Mouse (Mus musculus) ovary, adult 18-20 months (tissue): ENCODE measurements around the gene Slc39a11.

ENCODE experiments used
- DNase-seq: peaks from one replicate; pipeline ENCODE4 v3.0.0; 2022; ENCODE audit warnings: low spot score, mixed read lengths

Slc39a11 gene

DNA sequence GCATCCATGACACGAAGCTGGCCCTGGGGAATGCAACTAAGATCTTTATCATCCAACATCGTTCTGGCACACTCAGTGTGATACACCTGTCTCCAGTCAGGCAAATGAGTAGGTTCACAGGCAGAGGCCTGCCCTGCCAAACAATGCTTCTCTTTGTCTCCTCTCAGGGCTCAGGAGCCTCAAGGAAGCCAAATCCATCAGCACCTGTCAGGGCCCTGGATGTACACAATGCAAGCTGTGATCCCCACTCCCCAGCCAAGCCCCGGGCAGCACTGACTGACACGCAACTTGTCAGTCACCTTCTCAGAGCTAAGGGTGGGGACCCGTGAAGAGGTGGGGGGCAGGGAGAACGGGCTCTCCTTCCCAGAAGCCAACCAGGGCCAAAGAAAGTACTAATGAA is 417.8 kb downstream of the Slc39a11 start:
- no peak for DNase-seq

DNA sequence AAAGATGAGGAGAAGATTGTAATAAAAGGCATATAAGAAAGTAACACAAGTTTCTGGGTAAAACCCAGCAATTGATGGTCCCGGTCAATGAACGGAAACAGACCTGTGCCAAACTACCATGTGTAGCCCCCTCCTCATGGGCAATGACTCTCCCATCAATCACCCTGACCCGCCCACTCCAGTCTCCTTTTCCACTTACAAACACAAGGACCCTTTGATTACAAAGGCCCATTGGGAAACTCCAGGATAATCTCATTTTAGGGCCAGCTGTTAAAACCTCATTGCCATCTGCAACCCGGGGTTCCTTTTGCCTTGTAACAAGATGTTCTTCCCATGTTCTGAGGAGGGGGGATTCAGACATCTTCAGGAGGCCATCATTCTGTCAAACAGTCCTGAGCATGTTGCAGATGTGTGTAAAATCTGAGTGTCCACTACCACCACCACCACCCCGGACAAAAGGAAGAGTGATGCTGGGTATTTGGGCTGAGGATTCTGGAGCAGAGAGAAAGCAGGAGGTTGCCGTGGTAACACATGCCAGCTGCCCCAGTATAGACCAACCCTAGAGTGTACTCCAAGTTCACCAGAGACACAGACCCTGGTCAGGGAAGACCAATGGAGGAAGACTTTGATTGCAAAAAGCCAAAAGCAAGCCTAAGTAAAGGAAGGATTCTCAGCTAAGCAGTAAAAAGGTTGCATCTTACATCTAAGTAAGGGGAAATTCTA is 419.3 kb downstream of the Slc39a11 start:
- DNase-seq = no peak

DNA sequence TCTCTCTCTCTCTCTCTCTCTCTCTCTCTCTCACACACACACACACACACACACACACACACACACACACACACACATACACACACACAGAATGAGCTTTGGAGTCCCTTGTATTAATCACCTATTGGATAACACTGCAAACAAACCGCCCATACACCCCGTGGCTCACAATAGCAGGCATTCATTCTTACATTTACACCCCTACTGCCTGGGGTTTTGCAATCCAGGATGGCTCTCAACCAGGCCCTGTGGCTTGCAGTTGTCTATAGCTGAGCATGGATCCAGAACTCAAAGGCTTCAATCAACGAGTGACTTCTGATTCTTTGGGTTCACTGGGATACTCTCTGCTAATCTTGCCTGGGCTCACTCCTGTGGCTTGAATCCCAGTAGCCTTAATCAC is 424.1 kb downstream of the Slc39a11 start:
- no peak for DNase-seq

DNA sequence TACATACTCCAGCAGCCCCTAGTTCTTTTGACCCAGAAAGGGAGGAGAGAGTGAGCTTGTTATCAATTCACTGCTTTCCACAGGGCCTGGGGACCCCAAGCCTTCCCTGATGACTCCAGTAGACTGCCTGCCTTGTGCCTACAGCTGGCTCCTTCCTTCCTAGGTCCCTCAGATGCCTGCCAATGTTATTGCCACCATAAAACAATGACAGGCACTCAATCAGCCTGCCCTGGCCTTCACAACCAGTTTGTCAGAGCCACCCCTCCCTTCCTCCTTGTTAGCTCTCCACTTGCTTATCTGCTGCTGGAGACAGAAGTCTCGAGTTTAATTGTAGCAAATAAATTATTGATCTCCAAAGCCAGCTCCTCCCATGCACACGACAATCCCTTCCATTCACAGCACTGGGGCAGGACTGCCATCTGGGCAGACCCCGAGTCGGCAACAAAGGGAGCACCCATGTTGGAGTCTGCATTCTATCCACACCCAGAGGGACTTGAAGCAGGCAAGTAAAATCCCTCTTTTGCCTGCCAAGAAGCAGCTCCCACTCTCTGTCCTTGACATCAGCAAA is 426.0 kb downstream of the Slc39a11 start:
- DNase-seq = peak; percentile 31

DNA sequence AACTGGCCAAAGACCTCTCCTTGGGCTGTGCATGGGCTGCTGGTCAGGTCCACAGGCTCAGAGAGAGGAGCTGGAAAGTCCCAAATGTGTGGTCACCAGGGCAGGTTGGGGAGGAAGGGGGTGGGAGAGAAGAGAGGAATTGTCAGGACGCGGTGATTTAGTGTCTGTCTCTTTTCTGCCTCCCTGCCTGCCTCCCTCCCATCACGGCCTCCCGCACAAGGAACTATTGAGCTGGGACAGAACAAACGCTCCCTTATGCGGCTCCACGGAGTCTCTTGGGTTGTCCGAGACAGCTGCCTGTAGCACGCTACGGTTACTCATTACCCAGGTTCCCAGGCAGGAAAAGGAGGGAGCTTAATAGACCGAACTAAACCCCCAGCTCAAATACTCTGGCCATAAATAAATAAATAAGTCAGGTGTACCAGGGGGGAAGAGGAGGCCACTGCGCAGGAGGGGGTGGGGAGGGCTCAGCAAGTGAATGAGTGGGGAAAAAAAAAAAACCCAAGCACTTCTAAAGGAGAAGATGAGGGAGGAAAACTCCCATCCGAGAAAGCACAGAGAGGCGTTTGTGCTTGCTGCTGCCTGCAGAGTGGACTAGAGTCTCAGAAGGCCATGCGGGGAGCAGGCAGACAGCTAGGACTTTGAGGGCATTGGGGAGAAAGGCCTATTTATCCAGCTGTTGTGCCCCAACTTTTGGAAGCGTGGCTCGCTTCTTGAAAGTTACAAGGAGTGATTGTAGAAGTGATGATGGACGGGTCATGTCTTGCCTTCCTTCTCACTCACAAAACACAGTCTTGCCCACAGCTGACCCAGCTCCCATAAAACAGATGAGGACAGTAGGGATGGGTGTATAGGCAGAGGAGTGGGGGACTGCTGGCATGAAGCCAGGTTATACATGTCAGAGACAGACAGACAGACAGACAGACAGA is 428.3 kb downstream of the Slc39a11 start:
- peak; percentile 19 for DNase-seq

DNA sequence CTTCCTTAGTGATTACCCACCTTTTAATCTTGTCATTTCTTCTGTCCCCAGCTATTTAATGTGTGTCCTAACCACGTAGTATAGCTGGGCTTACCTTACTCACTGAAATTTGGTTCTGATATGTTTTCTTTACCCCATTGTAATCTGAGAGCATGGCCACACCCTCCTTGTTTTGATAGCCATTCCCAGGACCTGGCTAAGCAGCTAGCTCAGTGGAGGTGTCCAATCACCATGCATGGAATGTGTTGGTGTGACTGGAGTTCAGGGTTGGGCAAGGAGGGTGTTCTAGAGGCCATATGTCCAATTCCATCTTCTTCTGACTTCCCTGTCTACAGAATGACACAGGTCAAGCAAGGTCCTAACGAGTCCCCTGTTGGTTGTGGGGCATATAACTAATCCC is 429.2 kb downstream of the Slc39a11 start:
- DNase-seq = no peak

DNA sequence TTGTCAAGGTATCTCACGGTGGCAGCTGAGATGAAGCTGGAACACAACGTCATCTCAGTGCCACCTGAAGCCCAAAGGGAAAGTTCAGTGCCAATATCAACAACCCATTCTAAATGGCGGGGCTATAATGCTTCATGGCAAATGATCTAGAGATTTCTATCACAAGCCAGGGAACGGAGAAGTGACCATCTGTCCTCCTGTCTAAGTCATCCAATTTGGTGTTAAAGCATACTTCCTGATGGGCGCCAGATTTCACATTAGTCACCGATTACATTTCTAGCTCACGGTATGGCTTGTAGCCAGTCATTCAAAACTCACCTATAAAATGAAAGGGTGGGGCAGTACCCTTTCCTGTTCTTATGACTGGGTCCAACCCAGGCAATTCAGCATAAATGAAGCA is 435.1 kb downstream of the Slc39a11 start:
- no peak for DNase-seq

DNA sequence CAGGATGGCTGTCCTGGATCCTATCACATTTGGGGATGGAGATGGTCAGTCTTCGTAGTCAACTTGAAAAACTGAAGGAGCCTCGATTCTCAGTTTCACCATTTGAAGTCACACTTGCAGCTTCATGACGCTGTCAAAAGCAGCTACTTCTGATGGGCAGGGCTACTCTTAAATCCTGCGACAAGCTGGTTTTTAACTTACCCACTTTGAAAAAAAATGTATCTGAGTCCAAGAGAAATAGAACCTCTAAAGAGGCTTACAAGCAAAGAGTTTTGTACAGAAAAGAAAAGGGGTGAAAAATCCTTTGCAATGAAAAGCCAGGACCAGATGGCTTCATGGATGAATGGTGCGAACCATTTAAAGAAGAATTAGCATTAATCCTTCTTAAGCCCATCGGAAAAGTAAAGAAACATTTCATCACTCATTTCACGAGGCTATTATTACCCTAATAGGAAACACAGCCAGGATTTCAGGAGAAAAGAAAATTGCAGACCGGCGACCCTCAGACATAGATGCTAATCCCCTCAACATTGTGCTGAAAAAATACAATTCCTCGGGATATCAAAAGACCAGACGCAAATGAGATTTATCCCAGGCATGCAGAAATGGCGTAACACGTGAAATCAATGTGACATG is 437.4 kb downstream of the Slc39a11 start:
- DNase-seq = no peak

DNA sequence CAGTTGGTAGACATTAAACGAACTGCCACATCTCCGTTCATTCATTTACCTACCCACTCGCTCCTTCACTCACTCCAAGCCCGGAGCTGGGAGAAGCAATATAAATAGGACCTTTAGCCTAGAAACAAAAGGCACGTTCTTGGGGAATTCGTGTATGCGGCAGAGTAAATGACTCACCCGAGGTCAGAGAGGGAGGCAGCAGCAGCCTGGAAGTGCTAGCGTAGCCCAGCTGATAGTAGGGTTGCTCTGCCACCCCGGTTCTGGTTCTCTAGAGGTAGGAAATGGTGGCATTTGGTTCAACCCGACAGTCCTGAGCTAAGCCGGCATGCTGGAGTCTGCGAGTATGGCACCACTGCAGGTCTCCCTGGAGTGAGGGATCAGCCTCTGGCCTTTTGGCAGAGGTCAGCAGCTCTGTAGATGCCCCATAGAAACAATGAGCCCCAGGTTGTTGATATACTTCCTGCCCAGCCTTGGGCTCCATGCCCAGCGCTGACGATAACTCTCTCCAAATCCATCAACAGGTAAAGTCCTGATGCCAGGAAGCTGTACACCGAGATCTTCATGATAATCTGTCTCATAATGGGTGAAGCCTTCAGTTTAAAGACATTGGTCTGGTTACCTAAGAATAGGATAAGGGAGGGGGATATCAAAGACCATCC is 440.5 kb downstream of the Slc39a11 start:
- DNase-seq = no peak

DNA sequence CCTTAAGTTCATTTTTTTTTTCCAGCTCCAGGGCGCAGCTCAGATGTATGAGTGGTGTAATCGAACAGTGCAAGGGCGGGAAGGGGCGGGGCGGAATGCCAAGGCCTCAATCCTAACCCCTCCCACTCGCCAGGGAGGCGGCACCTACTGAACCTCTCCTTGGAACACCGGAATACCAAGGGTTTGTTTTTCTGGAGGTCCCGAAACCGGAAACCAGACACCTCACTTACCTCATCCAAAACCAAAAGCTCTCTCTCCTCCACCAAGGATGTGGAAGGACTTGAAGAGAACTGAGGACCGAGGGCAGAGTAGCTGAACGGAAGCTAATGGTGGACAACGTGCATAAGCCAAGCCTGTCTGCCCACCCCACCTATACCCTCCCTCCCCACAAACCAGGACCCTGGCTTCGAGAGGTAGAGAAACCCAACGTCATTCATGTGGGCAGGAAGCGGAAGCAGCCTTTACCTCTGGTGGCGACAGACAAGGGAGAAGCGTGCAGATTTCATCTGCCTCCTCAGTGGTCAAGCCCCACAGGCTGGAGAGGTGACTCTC is 441.3 kb downstream of the Slc39a11 start:
- DNase-seq = no peak

DNA sequence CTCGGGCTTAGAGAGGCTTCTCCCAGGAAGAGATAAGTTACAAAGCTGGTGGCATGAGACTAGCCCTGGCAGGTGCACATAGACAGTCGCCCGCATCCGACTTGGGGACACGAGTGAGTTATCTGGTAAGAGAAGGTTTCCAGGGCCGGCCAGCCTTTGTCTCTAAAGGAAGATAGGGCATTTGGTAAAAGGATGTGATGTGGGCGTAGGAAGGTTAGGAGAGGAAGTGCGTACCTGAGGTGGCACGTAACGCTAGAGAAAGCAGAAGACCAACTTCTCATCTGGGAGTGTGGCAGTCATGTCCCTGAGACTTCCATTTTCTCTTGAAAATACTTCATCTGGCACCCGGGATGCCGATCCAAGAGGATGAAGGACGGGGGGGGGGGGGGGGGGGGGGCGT is 441.9 kb downstream of the Slc39a11 start:
- no peak for DNase-seq

DNA sequence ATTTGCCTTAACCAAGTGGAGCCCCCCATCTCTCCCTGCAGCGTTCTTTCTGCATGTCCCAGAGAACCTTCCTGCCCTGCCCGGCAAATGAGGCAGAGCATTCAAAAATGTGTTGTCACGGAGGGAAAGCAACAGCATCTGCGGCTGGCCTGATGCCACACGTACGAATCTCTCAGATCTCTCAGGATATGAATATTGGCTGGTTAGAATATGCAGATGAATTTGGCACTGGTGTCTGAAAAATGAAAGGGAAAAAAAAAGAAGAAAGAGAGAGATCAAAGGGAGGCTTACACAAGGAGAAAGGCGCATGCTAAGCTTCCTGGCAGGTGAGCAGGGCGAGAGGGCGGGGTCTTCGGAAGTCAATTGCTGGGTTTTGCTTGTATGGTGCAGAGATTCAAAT is 443.8 kb downstream of the Slc39a11 start:
- no peak for DNase-seq

DNA sequence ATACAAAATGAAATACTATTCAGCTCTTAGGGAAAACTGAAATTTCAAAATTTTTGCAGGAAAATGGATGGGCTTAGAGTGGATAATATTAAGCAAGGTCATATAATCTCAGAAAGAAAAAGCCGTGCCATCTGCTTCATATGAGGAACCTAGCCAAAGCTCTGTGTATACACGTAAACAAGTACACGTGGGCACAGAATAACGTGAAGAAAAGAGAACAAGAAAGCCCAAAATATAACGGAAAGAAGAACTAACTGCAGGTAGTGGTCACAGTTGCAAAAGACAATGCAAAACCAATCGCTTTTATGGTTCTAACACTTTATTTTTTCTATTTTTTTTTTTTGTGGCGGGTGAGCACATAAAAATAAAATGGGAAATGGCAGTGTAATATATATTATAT is 446.9 kb downstream of the Slc39a11 start:
- no peak for DNase-seq

DNA sequence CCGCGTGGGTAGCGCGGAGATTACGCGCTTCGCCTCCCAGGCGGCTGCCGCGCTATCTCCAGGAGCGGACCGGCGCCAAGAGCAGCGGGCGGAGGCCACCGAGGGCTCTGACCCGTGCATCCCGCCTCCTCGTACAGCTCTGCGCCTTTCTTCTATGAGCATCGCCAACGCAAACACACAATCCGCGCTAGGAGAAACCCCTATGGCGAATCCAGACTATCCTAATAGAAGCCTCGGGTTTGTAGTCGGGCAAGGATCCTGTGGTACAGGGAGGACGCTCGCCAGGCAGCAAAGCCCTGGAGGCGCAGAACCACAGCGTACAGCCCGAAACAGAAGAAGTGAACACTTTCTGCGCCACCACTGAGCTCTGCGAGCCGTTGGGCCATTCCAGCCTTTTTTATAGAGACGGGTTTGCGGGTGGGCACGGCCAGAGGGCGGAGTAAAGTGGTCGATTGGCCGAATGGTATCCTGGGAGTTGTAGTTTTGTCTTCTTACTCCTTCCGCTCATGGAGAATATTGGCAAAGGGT is 448.3 kb downstream of the Slc39a11 start:
- peak; percentile 82 for DNase-seq

DNA sequence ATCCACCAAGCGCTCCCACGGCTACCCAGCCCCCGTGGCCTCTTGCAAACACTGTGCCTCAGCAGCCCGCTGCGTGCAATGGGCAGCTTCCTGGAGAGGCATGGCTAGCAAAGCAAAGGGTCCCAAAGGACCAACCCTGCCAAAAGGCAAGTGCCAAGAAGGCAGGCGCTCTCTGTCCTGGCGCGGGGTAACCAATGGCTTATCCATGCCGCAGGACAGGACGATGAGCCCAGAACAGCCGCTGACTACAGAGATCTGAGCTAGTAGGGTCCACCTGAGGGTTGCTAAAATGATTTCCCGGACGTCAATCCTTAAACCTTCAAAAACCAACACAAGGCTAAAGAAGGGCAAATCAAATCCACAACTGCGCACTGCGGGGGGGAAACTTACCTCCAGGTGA is 449.0 kb downstream of the Slc39a11 start:
- DNase-seq = no peak

DNA sequence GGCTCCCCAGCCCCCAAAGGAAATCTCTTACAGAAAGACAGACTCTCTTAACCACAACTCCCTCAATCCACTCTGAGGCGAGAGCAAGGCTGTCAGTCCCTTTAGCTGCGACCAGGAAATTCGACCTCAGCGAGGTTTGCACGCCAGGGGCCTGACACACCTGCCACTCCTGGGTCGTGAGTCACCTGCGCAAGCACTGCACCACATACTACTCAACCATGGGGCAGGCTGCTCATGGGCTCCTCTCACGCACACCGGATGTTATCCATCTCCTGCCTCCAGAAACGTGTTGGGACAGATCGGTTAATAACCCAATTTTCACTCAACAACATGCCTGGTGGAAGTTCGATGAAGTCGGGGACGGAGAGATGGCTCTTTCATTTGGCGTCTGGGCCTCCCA is 451.3 kb downstream of the Slc39a11 start:
- DNase-seq = no peak

DNA sequence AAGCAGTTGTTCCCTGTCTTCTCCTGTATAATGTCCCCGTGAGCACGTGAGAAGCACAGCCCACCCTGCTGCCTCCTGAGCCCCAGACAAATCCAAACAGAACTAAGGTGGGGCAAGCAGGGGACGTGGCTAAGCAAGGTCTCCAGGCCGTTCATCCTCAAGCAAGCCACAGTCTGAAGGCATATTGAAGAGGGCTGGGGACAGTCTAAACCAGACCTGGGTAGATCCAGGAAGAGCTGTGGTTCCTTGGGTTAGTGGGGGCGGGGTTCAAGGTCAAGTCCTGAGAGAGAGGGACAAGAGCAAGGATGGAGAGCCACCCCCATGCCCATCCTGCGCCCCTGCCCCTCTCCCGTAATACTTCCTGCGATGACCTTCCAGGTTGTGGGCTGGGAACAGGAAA is 452.3 kb downstream of the Slc39a11 start:
- DNase-seq = no peak

DNA sequence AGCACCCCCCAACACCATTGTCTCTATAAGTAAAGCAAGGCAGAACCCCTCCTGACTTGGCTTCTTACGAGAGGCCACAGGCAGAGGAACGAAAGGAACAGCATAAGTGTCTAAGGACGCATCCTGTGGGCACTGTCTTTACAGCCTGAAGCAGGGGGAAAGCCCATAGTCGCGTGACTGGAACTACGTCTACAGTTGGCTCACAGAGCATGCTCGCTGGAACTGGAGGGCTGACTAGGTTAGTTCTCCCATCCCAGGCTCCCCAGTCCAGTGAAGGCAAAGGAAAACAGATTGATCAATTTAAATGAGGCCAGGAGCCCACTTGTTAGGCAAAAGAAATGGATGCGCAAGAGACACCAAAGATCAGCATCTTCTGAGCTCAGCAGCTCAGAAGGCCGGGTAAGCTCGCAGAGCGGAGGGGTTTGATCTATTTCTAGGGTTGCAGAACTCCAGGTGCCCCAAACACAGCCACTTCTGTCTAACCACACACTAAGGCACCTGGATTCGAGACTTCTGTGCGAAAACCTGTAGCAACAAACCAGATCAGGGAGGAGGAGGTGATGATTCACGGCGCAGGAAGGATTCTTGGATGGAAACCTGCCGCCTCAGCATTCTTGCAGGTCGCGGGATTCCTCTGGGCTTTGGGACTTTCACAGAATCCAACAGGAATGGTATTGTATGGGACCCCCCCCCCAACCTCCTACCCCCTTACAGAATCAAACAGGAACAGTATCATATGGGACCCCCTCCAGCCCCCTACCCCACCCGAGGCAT is 453.5 kb downstream of the Slc39a11 start:
- no peak for DNase-seq
